Mouse (Mus musculus): Measurements from ENCODE around the gene Gm21883. TPM values are rescaled to one million over a fixed set of nuclear protein-coding genes. Genes with fewer than 3 reads are reported as not detected.
"Not testable (repeated sequence)": the region's sequence is repeated elsewhere in the genome, so short reads cannot be mapped to it uniquely, and the experiment has no call there.

Gm21883 gene
- not detected for total RNA-seq (2021)
- long read RNA-seq, experiment 1, result 0 reads
- long read RNA-seq, experiment 2, result 0 reads

GRCm38 (mm10) chrX:31574183-31574582 lies at the start of gene Gm21883:
Gene Gm21883 (minus strand): TSS chrX:31574283.
- intact Hi-C loops (cut with DNase I; ENCODE audit: low total_unique reads), result not testable (repeated sequence)

GRCm38 (mm10) chrX:31618820-31619219 lies 44.7 kb upstream of the Gm21883 start, which contains the start of gene Spin2e:
Gene Spin2e (minus strand): TSS chrX:31618920.
- DNase-seq; intact Hi-C loops (cut with DNase I; ENCODE audit: low total_unique reads): not testable (repeated sequence)

More at GRCm38 (mm10) chrX:31574183-31574582, at the start of gene Gm21883:
- DNase-seq, result not testable (repeated sequence)

Other genes starting within 250 kb of the Gm21883 start
- not detected for gene Btbd35f26, start 237.8 kb downstream of the Gm21883 start, total RNA-seq (2021)
- gene Btbd35f19, start 190.4 kb downstream of the Gm21883 start, total RNA-seq (2021), result not detected
- not detected for gene Spin2e, start 44.6 kb upstream of the Gm21883 start, total RNA-seq (2021)
- not detected for gene Btbd35f25, start 142.9 kb upstream of the Gm21883 start, total RNA-seq (2021)

All from gastrocnemius, postnatal 14 days (tissue).